Mouse (Mus musculus) heart, adult 9 months (tissue): ENCODE results near the gene Cep57.
"Not testable (repeated sequence)": the region's sequence is repeated elsewhere in the genome, so short reads cannot be mapped to it uniquely, and the experiment has no call there.

Experiments used
- DNase-seq, 2 experiments: peaks; one replicate each; pipeline ENCODE4 v3.0.0; 2022; ENCODE audit warnings: low spot score in 2 of 2

Cep57 gene

DNA sequence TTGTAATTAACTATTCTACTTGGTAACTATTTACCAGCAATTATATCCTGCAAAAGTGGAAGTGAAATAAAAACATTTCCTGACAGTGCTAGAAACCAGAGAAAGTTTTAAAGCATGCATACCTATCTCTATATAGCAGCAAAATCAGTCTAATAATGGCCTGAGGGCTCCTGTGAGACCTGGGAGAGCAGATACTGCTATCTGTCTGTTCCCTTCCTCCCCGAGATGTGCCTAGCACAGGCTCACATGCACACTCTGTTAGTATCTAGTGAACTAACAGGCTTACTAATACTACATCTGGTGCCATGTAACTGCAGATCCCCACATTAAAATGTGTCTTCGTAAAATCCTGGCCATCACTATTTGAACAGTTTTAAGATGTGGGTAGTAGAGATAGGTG lies 32.2 kb downstream of the Cep57 start:
- DNase-seq: no peak

DNA sequence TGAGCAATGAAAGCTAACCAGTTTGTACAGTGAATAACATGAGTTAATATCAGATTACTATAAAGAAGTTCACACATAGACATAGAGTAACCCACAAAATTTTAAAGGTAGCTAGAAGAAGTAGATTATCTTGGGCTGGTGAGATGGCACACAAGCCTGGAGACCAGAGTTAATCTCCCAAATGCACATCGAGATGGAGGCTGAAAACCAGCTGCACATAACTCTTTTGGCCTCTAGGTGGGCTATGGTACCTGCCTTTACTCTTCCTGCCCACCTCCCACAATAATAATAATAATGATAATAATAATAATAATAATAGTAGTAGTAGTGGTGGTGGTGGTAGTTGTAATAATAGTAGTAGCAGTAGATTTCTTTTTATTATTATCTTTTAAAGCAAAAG lies 32.6 kb downstream of the Cep57 start:
- no peak for DNase-seq

DNA sequence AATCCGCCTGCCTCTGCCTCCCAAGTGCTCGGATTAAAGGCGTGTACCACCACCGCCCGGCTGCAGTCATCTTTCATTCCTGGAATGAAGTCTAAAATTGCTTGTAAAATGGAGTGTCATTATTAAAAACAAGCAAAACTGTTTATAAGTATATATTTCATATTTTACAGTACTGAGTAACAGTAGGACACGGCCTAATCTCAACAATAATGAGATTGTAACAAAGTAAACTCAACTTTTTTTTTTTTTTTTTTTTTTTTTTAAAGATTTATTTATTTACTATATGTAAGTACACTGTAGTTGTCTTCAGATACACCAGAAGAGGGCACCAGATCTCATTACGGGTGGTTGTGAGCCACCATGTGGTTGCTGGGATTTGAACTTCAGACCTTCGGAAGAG lies 36.0 kb downstream of the Cep57 start:
- not testable (repeated sequence) for DNase-seq

DNA sequence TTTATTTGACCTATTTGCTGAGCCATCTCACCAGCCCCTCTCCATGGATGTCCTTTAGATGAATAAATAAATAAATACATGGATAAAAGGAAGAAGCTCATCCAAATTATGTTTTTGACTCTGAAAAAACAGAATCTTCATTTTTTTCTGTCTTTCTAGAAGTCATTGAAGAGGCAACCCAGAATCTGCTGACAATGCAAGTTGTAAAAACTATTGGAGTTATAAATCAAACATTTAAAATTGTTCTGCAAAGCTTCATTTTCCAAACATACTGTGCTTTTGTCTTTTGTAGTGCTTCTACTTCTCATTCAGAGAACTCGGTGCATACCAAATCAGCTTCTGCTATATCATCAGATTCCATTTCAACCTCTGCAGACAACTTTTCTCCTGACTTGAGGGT lies 44.9 kb downstream of the Cep57 start:
- DNase-seq: no peak

DNA sequence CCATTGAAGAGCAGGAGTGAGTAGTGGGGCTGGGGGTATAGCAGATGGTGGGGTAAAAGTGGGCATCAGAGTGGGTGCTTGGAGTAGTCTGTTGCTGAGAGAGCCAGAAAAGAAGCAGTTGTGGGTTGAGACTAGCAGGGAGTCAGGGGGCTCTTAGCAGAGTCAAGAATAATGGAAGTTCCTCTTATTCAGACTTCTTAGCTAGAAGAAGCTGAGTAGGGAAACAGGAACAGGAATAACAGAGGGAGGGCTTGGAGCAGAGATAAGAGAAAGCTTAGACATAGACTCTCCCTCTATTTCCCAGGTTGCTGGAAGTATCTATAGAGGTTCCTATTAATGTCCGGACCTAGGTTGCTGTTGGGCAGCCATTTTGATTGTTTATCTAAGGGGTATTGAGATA lies 52.2 kb downstream of the Cep57 start:
- no peak for DNase-seq

DNA sequence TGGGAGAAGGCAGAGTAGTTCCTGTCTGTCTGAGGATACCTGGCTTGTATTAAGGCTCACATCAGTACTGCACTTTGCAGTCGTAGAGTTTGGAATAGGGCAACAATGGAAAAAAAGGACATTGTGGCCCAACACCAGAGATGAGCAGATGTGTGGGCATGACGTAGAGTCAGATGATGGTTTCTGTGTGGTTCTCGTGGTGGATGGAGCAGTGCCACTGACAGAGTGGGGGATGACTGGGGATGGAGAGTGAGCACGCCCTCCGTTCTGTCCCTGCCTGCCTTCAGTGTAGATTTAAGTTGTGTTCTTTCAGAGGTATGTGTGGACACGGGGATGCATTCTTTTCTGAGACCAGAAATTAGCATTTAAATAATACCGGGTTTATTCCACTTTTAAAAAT lies 60.3 kb downstream of the Cep57 start:
- no peak for DNase-seq

DNA sequence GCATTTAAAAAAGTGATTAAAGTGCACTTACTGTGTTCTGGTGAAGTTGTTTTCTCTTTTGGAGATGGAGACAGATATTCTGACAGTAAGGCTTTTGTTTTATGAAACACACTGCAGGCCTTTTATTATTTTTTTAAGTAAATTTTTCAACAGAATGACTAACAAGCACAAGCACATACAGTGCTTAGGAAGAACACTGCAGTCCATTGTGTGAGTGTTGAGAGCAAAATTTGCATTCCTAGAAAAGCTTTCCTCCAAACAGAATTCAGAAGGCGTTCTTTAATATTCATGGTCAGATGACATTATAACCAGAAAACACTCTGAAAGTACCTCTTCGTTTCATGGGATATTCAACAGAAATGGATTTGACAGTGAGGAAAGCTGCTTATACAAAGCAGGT lies 61.3 kb downstream of the Cep57 start:
- no peak for DNase-seq

DNA sequence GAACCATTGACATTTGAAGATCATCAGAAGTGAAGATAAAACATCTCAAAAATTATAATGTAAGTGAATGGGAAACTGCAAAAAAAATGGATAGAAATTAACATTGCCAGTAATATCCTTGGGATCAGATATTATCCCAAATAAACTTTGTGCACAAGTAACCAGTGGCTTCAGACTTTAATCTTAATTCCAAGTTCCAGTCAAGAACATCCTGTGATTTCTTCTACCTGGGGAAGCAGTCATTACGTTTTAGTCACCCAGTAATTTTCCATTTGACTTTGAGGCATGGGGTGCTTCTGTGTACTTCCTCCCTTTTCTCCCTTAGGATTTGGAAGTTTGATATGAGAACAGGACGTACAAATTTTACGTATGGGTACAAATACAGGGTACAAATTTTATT lies 66.5 kb downstream of the Cep57 start:
- DNase-seq: no peak
